Mouse (Mus musculus) neutrophil, adult 5-6 weeks (primary cell): ENCODE measurements around the gene Slamf6. TPM values are rescaled to one million over a fixed set of nuclear protein-coding genes. Genes with fewer than 3 reads are reported as not detected.
"Not testable (repeated sequence)": the region's sequence is repeated elsewhere in the genome, so short reads cannot be mapped to it uniquely, and the experiment has no call there.

Source experiments
- ATAC-seq: fragments of 151-379, 151-347 bp; 2 replicates; pipeline ENCODE4 v1.8.0; 2017; ENCODE audit warnings: mild to moderate bottlenecking, moderate TSS enrichment; ENCODE audit not compliant: insufficient number of reproducible peaks, poor library complexity, low FRiP score, severe bottlenecking; ENCODE audit errors: extremely low read depth
- total RNA-seq: library from RNA; stranded (forward); fragments of 200-1000 nt; gene quantifications from 2 replicates; pipeline ENCODE4 v1.2.3, GENCODE M21; 2017

Slamf6 gene
- total RNA-seq, 1 experiment from 2014 or later, result 98.0 TPM

DNA sequence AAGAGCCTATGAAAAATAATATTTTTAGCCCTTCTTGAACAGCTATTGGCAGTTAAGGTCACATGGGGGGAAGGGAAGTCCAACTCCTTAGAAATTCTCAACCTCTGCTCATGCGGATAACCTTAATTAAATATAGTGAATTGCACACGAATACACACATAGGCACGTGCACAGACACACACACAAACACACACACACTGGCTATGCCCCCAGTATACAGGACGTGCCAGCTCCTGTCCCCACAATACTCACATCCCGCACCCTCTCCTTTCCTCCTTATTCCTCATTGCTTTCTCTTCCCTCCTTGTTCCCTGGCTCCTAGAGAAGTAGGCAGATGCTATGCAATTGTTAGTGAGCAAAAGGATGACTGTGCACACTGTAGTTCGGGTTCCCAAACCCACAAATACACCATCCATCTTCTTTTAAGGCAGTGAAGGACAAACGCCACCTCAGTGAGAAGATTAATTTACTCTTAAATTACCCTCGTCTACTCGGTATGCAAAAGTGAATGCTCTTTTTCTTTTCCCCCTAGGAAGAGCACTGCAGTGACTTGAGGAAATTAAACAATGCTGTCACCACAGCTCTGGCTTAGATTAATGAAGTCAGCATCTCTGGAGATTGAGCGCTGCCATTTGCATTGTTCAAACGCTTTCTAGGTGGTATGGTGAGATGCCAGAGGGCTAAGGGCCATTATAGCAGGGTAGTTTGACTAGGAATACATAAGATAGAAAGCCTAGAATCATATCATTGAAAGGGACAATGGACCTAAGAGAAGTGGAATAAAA, 31.0 kb downstream of the Slamf6 start:
- no peak for ATAC-seq

GRCm38 (mm10) chr1:171948946-171949508, 31.7 kb downstream of the Slamf6 start:
- ATAC-seq, result no peak

DNA sequence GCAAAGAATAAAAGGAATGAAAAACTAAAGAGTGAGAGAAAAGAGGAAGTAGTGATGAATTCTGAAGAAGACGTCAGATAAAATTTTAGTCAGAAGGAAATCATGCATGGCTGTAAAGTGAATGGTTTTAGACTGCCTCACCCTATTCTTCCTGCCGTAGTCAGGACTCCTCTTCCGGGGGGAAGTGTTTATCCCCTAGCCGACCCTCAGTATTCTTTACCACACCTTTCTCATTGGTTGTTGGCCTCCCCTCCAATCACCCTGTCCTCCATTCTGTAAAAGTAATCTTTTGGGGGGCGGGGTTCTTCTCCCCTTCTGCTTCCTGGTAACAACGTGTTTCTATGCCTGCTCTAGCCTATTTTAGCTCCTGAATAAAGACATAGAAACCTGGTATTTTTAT, 37.8 kb downstream of the Slamf6 start:
- peak; percentile 78 for ATAC-seq

- ATAC-seq, result no peak
These were observed 40.1 kb downstream of the Slamf6 start for GRCm38 (mm10) chr1:171957411-171957810.

GRCm38 (mm10) chr1:171960726-171961125, 43.4 kb downstream of the Slamf6 start:
- no peak for ATAC-seq

- ATAC-seq, result no peak
These were observed 44.4 kb downstream of the Slamf6 start for GRCm38 (mm10) chr1:171961704-171962103.

DNA sequence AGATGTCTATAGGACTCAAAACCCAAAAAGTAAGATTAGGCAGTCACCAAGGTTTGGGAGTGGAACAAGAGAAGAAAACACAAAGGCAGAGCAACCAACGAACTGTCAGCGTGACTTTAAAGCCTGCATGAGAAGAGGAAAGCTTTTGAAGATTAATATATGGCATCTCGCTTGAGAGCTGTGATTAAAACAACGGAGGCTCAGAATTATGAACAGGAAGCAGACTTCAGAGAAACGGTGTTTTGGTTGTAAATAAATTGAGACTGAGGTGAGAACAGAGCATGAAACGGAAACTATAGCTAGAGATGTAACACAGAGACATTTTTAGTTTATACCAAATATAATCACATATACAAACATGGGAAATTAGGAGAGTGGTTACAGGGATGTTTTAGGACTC, 46.3 kb downstream of the Slamf6 start:
- ATAC-seq, result no peak

- no peak for ATAC-seq
These were observed 48.9 kb downstream of the Slamf6 start for GRCm38 (mm10) chr1:171966054-171966790.

DNA sequence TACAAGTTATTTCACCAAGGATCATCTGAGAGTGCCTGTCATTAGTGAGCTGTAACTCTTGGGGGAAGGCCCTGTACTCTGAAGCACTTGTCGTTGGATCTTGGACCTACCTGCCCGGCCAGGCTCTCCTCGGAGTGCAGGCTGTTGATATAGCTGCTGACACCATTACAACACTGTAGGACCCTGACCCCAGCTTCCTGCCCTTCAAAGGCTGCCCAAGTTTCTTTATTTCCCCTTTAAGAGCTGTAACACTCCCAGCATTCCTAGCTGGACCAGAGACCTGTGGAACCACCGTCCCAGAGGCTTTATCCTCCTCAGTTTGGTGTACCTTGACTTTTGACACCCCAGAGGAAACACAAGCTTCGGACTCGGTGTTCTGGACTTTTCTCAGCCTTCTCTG, 51.9 kb downstream of the Slamf6 start:
- no peak for ATAC-seq

GRCm38 (mm10) chr1:171970854-171971586, 53.7 kb downstream of the Slamf6 start:
- ATAC-seq, result no peak

GRCm38 (mm10) chr1:171974361-171974760, 57.0 kb downstream of the Slamf6 start:
- not testable (repeated sequence) for ATAC-seq

GRCm38 (mm10) chr1:171975377-171975776, 58.1 kb downstream of the Slamf6 start:
- ATAC-seq, result no peak

DNA sequence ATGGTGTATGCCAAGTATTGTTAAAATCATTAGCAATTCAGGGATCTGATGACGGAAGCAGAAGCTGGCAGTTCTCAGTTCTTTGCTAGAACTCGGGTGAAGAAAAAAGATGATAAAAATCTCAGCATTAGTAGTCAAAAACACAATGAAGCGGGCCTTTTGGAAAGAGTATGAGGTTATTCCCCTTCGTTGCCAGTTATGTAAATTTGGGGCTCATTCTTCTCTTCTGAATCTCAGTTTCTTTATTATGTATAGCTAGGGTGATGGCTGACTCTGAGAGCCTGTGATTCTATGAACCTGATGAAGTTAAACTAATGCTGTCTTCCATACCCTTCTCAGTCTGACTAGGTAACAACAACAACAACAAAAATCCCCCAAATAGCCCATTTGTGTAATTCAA, 58.5 kb downstream of the Slamf6 start:
- no peak for ATAC-seq

- no peak for ATAC-seq
These were observed 59.7 kb downstream of the Slamf6 start for GRCm38 (mm10) chr1:171976826-171977539.

DNA sequence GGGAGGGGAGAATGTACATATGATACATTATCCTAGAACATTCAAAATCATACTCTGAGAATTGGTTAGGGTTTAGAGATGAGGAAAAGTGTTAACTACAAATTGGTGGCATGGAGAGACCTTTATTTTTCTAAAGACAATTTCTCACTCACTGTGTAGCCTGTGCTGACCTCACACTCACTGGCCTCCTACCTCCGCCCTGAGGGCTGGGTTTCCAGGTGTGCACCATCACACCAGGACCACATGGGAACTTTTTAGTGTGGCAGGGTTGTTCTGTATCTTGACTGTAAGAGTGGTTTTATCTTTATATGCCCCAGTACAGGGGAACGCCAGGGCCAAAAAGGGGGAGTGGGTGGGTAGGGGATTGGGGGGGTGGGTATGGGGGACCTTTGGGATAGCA, 60.6 kb downstream of the Slamf6 start:
- ATAC-seq, result no peak

- no peak for ATAC-seq
These were observed 62.8 kb downstream of the Slamf6 start for GRCm38 (mm10) chr1:171979969-171980730.

DNA sequence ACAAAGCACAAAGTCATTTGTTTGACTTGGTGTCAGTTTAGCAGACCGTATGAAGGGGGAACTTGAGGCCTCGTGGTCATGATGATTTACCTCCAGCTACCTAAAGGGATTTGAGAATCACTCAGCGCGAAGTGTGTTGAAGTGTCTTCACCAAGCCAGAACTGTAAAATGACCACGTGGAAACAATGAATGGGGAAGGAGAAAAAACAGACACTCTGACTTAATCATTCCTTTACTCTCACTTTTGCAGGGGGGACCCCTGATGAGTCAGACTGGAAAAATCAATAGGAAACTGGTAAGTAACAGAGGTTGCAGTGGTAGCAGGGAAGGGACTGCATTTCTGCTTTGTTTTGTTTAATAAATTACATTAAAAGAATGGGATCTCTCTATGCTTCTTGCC, 64.9 kb downstream of the Slamf6 start:
- no peak for ATAC-seq

DNA sequence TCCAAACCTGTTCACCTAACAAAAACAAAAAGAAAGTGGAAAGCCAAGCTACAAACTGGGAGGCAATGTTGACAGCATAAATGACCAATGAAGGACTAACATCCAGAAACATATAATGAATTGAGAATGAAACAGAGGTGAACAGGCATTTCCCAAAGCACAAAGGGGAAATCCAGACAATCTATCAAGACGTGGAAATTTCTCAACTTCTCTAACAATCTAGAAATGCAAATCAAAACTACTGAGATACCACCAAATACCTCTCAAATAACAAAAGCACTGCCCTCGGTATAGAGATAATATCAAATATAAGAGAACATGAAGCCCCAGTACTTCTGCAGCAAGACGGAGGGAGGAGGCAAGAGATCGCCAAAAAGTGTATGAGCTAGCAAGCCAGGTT, 65.4 kb downstream of the Slamf6 start:
- ATAC-seq, result no peak
